Comparison of ENCODE assay signal across 10 mouse cellular contexts in the genomic region with DNA sequence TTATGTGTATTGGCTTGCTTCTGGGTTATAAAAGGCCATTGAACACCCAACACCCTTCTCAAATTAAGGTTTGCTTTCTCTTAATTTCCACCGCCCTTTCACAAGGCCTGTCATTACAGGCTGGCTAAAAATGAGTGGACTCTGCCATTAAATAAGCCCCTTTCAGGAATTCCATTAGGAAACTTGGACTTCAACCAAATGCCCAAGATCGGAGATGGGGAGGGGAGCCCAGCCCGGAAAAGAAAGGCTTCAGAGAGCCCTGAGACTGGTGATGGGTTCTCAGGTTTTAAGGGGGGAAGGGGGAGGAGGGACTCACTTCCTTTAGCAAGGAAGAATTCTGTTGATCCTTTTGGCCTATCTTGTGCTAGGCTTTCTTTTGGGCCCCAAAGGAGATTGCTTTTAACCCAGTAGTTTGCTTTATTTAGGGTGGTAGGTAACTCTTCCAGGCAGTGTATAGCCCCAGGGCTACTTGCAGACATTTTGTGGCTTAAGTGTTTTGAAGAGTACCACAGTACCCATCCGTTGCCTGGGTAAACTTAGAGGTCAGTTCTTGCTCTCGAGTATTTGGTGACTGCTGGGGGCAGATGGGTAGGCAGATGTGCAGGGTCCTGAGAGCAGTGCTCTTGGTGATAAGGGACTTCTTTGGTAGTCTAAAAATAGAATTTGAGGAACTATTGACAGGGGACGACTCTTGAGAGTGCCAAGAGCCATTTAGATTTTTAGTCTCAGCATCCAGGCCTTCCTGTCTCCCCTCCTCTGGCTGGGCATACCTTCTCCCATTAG. TPM values are rescaled to one million over a fixed set of nuclear protein-coding genes. Genes with fewer than 3 reads are reported as not detected.
DNase-seq lines count a peak whose midpoint lies in the region; ATAC-seq and TF ChIP-seq lines count a peak whose summit lies in the region.
"Had no signal": no experiment of that assay in that cellular context is flagged by ENCODE, and none has a peak within 500 bp of the region (broad histone marks: within the 10 kb centered on the region; RNA-seq: fewer than 3 reads in every experiment).

No protein-coding gene starts in this region.

- no peaks in the 10 kb centered on the region for H3K27me3 ChIP-seq in hindbrain, postnatal 0 days (ENCODE audit: insufficient read depth, low read length)
- H3K27me3 ChIP-seq in hindbrain, embryonic 16.5 days (replicated peaks; ENCODE audit: control insufficient read depth, insufficient read depth, low read length) = no peaks in the 10 kb centered on the region
- no peaks in the 10 kb centered on the region for H3K27me3 ChIP-seq in forebrain, embryonic 15.5 days

- ATAC-seq in hindbrain, postnatal 0 days = no peak
- no peak for ATAC-seq in hindbrain, embryonic 16.5 days
- no peak for ATAC-seq in forebrain, embryonic 15.5 days (replicated peaks)
- peak; percentile 9; the same call in 1 of the 2 replicates for ATAC-seq in megakaryocyte progenitor cell, adult 5-6 weeks (replicated peaks; ENCODE audit: poor library complexity)

- H3K4me2 ChIP-seq in hindbrain, postnatal 0 days (ENCODE audit: low read depth, low read length) = no peak overlapping the region
- no peak overlapping the region for H3K4me2 ChIP-seq in hindbrain, embryonic 16.5 days (ENCODE audit: low read length)
- H3K4me2 ChIP-seq in forebrain, embryonic 15.5 days (replicated peaks) = no peak overlapping the region

- no peak for TF ChIP-seq CTCF in hindbrain, postnatal 0 days (IDR thresholded peaks at IDR 0.05; ENCODE audit: low read depth)
- no peak for TF ChIP-seq CTCF in bone marrow, adult 2 months (IDR thresholded peaks at IDR 0.05; ENCODE audit: control insufficient read depth, insufficient read depth, low read length)

- no peak overlapping the region for H3K9ac ChIP-seq in hindbrain, postnatal 0 days (replicated peaks; ENCODE audit: low read length)
- H3K9ac ChIP-seq in hindbrain, embryonic 16.5 days (ENCODE audit: low read depth, low read length) = no peak overlapping the region
- no peak overlapping the region for H3K9ac ChIP-seq in forebrain, embryonic 15.5 days (replicated peaks)

- H3K27ac ChIP-seq in hindbrain, postnatal 0 days = peak overlapping the region; percentile 9; the same call in 1 of the 2 replicates
- H3K27ac ChIP-seq in hindbrain, embryonic 16.5 days (ENCODE audit: low read depth, low read length) = no peak overlapping the region; the same call in 1 of the 2 replicates
- peak overlapping the region; percentile 19; the same call in 1 of the 2 replicates for H3K27ac ChIP-seq in bone marrow, adult 2 months (ENCODE audit: control insufficient read depth, insufficient read depth, low read depth, low read length, poor library complexity)
- peak overlapping the region; percentile 69 for H3K27ac ChIP-seq in forebrain, embryonic 15.5 days (replicated peaks)

- H3K36me3 ChIP-seq in hindbrain, postnatal 0 days (ENCODE audit: insufficient read depth, low read length) = 0 out of 2 replicates have a peak, but pooled peaks cover 4% of the 10 kb centered on the region
- no peaks in the 10 kb centered on the region for H3K36me3 ChIP-seq in hindbrain, embryonic 16.5 days (ENCODE audit: control insufficient read depth, insufficient read depth, low read length)
- peaks cover 7% of the 10 kb centered on the region; the same call in 1 of the 2 replicates for H3K36me3 ChIP-seq in forebrain, embryonic 15.5 days

- no peak for DNase-seq in hindbrain, postnatal 0 days (ENCODE audit: low spot score)
- no peak for DNase-seq in gastrocnemius, postnatal 4 days (ENCODE audit: low spot score in 2 of 2)
- DNase-seq in lung, postnatal 10 days = no peak
- DNase-seq in left cerebral cortex, adult 8-10 months (ENCODE audit: low spot score in 2 of 2) = no peak
- DNase-seq: kidney, postnatal 25 days; right cerebral cortex, postnatal 4 days had no signal

- no peaks in the 10 kb centered on the region for H3K9me3 ChIP-seq in hindbrain, postnatal 0 days (ENCODE audit: low read length)
- H3K9me3 ChIP-seq in hindbrain, embryonic 16.5 days (ENCODE audit: control insufficient read depth, low read length) = no peaks in the 10 kb centered on the region
- no peaks in the 10 kb centered on the region for H3K9me3 ChIP-seq in forebrain, embryonic 15.5 days

- no peak overlapping the region for H3K4me3 ChIP-seq in hindbrain, postnatal 0 days (ENCODE audit: low read length)
- no peak overlapping the region for H3K4me3 ChIP-seq in hindbrain, embryonic 16.5 days (ENCODE audit: low read length)
- no peak overlapping the region for H3K4me3 ChIP-seq in bone marrow, adult 2 months (replicated peaks; ENCODE audit: control insufficient read depth, low read depth, low read length)
- no peak overlapping the region for H3K4me3 ChIP-seq in forebrain, embryonic 15.5 days

- no peak for TF ChIP-seq POLR2A in bone marrow, adult 2 months (IDR thresholded peaks at IDR 0.05; ENCODE audit: borderline replicate concordance, control insufficient read depth, low read depth, low read length)

- H3K4me1 ChIP-seq in hindbrain, postnatal 0 days (ENCODE audit: insufficient read depth, low read length) = peaks cover 40% of the 10 kb centered on the region
- peaks cover 50% of the 10 kb centered on the region for H3K4me1 ChIP-seq in hindbrain, embryonic 16.5 days (ENCODE audit: control insufficient read depth, insufficient read depth, low read depth, low read length)
- H3K4me1 ChIP-seq in bone marrow, adult 2 months (ENCODE audit: control insufficient read depth, insufficient read depth, low read length) = peaks cover 27% of the 10 kb centered on the region
- H3K4me1 ChIP-seq in forebrain, embryonic 15.5 days = peaks cover 52% of the 10 kb centered on the region

- WGBS in hindbrain, postnatal 0 days = 43% methylated on average over 6 of the region's 6 CpGs
- WGBS in hindbrain, embryonic 16.5 days = 50% methylated on average over 6 of the region's 6 CpGs
- 23% methylated on average over 6 of the region's 6 CpGs for WGBS in bone marrow, adult 2 months
- 26% methylated on average over 6 of the region's 6 CpGs for WGBS in forebrain, embryonic 15.5 days

RNA-seq across cellular contexts. Expression of a gene that starts 13.1 kb away (rescaled TPM):
- total RNA-seq in hindbrain, postnatal 0 days (2014; rRNA removed) = 34.9 and 40.7 TPM in 2 replicates
- polyA plus RNA-seq in hindbrain, postnatal 0 days (2015; fragmentation: Nextera tagmentation; extraction: Ambion mirVana) = 17.4 and 18.9 TPM in 2 replicates
- 20.2 and 20.9 TPM in 2 replicates for polyA plus RNA-seq in hindbrain, embryonic 16.5 days (2015; fragmentation: Nextera tagmentation; extraction: Ambion mirVana)
- 5.2 and 10.4 TPM in 2 replicates for polyA plus RNA-seq in bone marrow, adult 2 months (2011; ENCODE audit: insufficient read depth, insufficient read length, low replicate concordance, missing spikeins)
- 20.2 and 20.8 TPM in 2 replicates for polyA plus RNA-seq in forebrain, embryonic 15.5 days (2015; fragmentation: Nextera tagmentation; extraction: Ambion mirVana)
- 6.2 and 8.3 TPM in 2 replicates for total RNA-seq in megakaryocyte progenitor cell, adult 5-6 weeks (2015)
- total RNA-seq in megakaryocyte progenitor cell, adult 5-6 weeks (2017) = 10.6 and 11.3 TPM in 2 replicates
- total RNA-seq in gastrocnemius, postnatal 4 days (2021) = 1 to 10 TPM; 5.9 to 6.8 TPM
- 10 to 100 TPM; 83.1 to 94.3 (median 83.4) TPM for total RNA-seq in left cerebral cortex, adult 8-10 months (2022)

RNA-seq across cellular contexts. Expression of a gene that starts 58.9 kb away (rescaled TPM):
- total RNA-seq in hindbrain, postnatal 0 days (2014; rRNA removed) = not detected in 2 replicates
- polyA plus RNA-seq in hindbrain, postnatal 0 days (2015; fragmentation: Nextera tagmentation; extraction: Ambion mirVana) = 0.44 and 0.55 TPM in 2 replicates
- polyA plus RNA-seq in hindbrain, embryonic 16.5 days (2015; fragmentation: Nextera tagmentation; extraction: Ambion mirVana) = 0.94 and 1.1 TPM in 2 replicates
- polyA plus RNA-seq in bone marrow, adult 2 months (2011; ENCODE audit: insufficient read depth, insufficient read length, low replicate concordance, missing spikeins) = not detected in 2 replicates
- 0.39 TPM in 1 of 2 replicates, not detected in the other for polyA plus RNA-seq in forebrain, embryonic 15.5 days (2015; fragmentation: Nextera tagmentation; extraction: Ambion mirVana)
- not detected in 2 replicates for total RNA-seq in megakaryocyte progenitor cell, adult 5-6 weeks (2015)
- total RNA-seq in megakaryocyte progenitor cell, adult 5-6 weeks (2017) = not detected in 2 replicates
- total RNA-seq in gastrocnemius, postnatal 4 days (2021) = not detected
- not detected for total RNA-seq in left cerebral cortex, adult 8-10 months (2022)
